Mouse (Mus musculus) limb, embryonic 10.5 days (tissue): ENCODE measurements around the gene Unc80. TPM values are rescaled to one million over a fixed set of nuclear protein-coding genes. Genes with fewer than 3 reads are reported as not detected.
A peak's percentile ranks its signal among the peaks of the same experiment; 100 is the strongest.

Source experiments
- DNase-seq: peaks from one replicate; pipeline ENCODE4 v3.0.0-alpha.2; 2017; ENCODE audit warnings: low spot score
- H3K27ac ChIP-seq: fragments of 300-500 bp; sonication (generic); 2 replicates; pipeline ENCODE4 v1.5.1; 2016; ENCODE audit warnings: mild to moderate bottlenecking
- H3K27me3 ChIP-seq: fragments of 300-500 bp; sonication (generic); 2 replicates; pipeline ENCODE4 v1.6.1; 2016; ENCODE audit warnings: low read depth, mild to moderate bottlenecking; ENCODE audit not compliant: poor library complexity, severe bottlenecking
- H3K36me3 ChIP-seq: fragments of 300-500 bp; sonication (generic); 2 replicates; pipeline ENCODE4 v1.6.1; 2016; ENCODE audit warnings: mild to moderate bottlenecking, moderate library complexity
- H3K4me1 ChIP-seq: fragments of 300-500 bp; sonication (generic); 2 replicates; pipeline ENCODE4 v1.6.1; 2016
- H3K4me3 ChIP-seq: fragments of 300-500 bp; sonication (generic); 2 replicates; pipeline ENCODE4 v1.5.1; 2016; ENCODE audit warnings: mild to moderate bottlenecking, moderate library complexity
- H3K9me3 ChIP-seq: fragments of 300-500 bp; sonication (generic); replicated peaks from 2 replicates; pipeline ENCODE4 v1.6.1; 2016; ENCODE audit warnings: mild to moderate bottlenecking
- WGBS: fragments of 180-500 bp; shearing (Covaris S2); methylation state at CpG from one replicate; pipeline ENCODE4 v1.1.7; 2016; 5-methylcytosine and 5-hydroxymethylcytosine counted together
- polyA plus RNA-seq: library from polyadenylated mRNA; unstranded; fragments of >200 nt; fragmentation: Nextera tagmentation; extraction: Ambion mirVana; gene quantifications from 2 replicates; pipeline ENCODE4 v1.2.1, GENCODE M21; 2016

The Unc80 gene
- polyA plus RNA-seq: 0.01 TPM in 1 of 2 replicates, not detected in the other

DNA sequence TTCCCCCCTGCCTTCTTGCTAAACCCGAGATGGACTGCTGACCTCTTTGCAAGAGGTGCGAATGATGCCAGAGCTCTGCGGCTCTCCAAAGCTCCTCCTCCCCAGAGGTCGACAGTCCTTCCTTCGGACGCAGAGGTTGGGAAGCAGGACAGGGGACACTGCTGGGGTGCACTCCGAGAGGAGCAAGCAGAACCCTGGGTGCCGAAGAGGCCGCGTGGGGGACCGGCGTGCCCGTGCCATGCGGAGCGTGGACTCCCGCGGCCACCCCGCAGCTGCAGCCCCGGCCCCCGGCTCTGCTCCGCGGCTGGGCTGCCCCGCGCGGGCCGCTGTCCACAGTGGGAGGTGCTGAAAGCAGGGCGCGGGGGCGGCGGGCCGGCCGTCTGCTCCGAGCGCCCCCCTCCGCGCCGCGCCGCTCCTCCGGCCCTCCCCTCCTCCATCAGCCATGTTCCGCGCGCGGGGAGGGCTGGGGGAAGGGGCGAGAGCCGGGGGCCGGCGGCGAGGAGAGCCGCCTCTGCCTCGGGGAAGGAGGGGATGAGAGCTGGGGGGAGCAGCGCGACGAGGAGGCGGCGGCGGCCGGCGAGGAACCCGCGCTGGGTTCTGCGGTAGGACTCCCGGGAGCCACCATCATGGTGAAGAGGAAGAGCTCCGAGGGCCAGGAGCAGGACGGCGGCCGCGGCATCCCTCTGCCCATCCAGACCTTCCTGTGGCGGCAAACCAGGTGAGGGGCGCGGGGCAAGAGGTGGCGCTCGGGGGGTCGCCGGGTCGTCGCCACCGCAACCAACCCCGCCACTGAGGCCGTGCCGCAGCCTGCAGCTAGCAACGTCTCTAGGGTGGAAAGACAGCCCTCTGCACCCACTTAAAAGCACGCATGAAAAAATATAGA, at the start of gene Unc80:
Gene Unc80, plus strand, starts transcription at position 547 of the 883 bp plus-strand sequence.
- 2% methylated on average over 80 of the region's 83 CpGs for WGBS
- H3K36me3 ChIP-seq: no peaks in the 10 kb centered on the region
- no peak within 1 kb of the TSS for H3K27ac ChIP-seq

DNA sequence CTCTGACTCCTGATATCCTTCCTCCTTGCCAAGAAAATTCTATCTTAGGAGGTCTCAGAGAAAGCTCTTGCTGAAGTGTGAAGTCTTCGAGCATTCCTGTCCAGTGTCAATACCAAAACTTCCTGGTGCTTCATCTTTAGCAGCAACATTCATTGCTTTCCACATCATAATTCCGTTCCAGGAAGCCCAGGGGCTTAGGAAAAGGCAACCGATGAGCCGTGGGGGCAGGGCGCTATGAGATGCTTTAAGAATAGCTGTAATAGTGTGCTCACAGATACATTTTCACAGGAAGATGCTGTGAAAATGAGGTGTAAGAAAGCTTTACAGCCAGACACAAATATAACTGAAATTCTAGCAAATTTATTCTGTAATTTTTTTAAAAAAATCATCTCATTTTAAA, 42.1 kb upstream of the Unc80 start:
- Histone ChIP-seq H3K27me3 (no peaks in the 10 kb centered on the region), H3K9me3 (no peaks in the 10 kb centered on the region), H3K4me3 (no peak overlapping the region), H3K36me3 (no peaks in the 10 kb centered on the region), H3K27ac (no peak overlapping the region), H3K4me1 (no peaks in the 10 kb centered on the region)
- no peak for DNase-seq
- WGBS: 92% methylated on average over 5 of the region's 5 CpGs

More for the DNA sequence above, at the start of gene Unc80:
- peaks cover 12% of the 10 kb centered on the region for H3K4me1 ChIP-seq
- H3K27me3 ChIP-seq: peaks cover 25% of the 10 kb centered on the region
- peak within 1 kb of the TSS; percentile 65 for H3K4me3 ChIP-seq
- H3K9me3 ChIP-seq: no peaks in the 10 kb centered on the region
- peak; percentile 83 for DNase-seq

DNA sequence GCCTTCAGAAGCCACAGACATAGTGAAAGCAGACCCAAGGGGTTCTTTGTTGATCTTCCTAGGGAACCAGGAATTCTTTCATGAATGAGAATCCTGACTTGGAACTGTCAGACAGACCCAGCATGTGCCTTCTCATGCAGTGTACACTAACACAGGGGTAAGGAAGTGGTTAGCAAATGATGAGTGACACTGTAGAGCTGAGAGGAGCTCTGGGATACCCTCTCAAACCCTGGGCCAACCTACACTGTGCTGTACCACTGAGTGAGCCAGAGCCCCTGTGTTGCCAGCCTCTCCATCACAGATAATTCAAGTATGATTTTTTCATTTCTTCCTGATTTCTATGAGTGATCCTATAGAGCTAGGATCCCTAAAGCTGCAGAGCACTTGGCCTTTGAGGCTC, 37.2 kb upstream of the Unc80 start:
- Histone ChIP-seq H3K27ac (no peak overlapping the region), H3K4me3 (no peak overlapping the region), H3K9me3 (no peaks in the 10 kb centered on the region), H3K27me3 (no peaks in the 10 kb centered on the region), H3K36me3 (no peaks in the 10 kb centered on the region), H3K4me1 (no peaks in the 10 kb centered on the region)
- no peak for DNase-seq

DNA sequence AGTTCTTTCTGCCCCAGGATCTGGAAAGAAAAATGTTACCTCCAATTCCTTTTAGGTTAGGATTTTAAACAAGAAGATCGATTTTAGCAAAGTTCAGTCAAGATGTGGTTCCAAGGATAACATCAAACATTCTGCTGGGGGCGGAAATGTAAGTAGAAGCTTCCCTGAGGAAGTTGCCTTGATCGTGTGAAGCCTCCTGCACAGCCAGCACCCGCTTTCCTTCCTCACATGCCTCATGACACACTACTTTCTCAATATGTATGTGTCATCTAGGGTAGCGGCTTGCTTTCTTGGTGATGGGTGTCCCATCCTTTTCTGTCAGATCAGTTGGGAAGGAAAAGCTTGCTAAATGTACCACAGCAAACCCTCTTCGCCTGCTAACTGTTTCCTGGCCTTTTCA, 36.7 kb upstream of the Unc80 start:
- Histone ChIP-seq H3K4me3 (no peak overlapping the region), H3K36me3 (no peaks in the 10 kb centered on the region), H3K27me3 (no peaks in the 10 kb centered on the region), H3K4me1 (no peaks in the 10 kb centered on the region), H3K9me3 (no peaks in the 10 kb centered on the region), H3K27ac (no peak overlapping the region)
- no peak for DNase-seq
- WGBS: 88% methylated on average over 6 of the region's 6 CpGs

DNA sequence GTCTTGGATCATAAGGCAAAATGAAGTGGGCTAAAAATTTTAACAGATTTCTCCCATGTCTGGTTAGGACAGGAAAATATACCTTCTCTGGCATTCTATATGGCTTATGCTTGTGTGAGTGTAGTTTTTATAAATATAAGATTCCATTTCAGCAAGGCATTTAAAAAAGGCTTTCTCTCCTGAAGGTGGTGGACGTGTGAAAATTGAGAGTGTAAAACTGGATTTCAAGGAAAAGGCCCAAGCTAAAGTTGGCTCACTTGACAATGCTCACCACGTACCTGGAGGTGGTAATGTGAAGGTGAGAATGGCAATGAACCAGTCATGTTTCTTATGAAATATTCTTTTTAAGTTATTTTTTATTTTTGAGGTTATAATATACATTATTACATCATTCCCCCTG, 30.1 kb upstream of the Unc80 start:
- H3K36me3 ChIP-seq: no peaks in the 10 kb centered on the region
- H3K9me3 ChIP-seq: no peaks in the 10 kb centered on the region
- no peak overlapping the region for H3K27ac ChIP-seq
- no peak for DNase-seq
- no peak overlapping the region for H3K4me3 ChIP-seq
- no peaks in the 10 kb centered on the region for H3K27me3 ChIP-seq
- H3K4me1 ChIP-seq: no peaks in the 10 kb centered on the region
- 91% methylated on average over 2 of the region's 2 CpGs for WGBS

DNA sequence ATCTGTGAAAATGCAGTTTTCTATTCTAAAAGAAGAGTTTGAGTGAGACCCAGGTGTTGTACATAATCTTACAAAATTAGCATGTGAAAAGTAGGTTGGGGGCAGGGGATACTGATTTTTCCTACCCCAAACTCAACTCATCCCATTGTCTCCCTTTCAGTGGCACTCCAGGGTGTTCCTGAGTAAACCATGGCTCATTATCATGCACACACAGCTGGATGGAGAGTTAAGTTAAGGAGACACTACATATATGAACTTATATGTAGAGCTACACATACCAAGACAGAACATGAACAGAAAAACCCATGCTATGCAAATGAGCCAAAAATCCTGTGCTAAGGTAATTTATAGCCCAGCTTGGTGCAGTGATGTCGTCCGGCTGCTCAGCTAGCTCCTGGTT, 25.2 kb upstream of the Unc80 start:
- WGBS: 89% methylated on average over 2 of the region's 2 CpGs
- H3K9me3 ChIP-seq: no peaks in the 10 kb centered on the region
- no peak for DNase-seq
- H3K27me3 ChIP-seq: no peaks in the 10 kb centered on the region
- H3K4me3 ChIP-seq: no peak overlapping the region
- no peak overlapping the region for H3K27ac ChIP-seq
- no peaks in the 10 kb centered on the region for H3K4me1 ChIP-seq
- no peaks in the 10 kb centered on the region for H3K36me3 ChIP-seq

DNA sequence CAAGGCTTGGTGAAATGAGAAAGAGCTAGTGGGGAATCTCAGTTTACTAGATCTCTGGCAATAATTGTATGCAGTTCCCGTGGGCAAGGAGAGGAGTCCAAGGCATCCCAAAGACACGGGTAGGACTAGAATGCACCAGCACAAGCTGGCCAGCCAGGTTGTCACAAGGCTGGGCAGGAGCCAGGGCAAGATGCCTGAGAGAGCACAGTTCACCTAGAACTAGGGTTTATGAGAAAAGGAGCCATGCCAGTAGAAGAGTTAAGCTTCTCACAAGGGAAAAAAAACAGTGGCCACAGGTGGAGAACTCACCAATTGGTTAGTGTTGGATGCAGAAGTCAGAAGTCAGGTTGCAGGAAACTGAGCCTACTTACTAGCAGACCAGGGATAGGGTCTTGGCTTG, 18.7 kb upstream of the Unc80 start:
- H3K9me3 ChIP-seq: no peaks in the 10 kb centered on the region
- no peak for DNase-seq
- H3K4me3 ChIP-seq: no peak overlapping the region
- H3K4me1 ChIP-seq: no peaks in the 10 kb centered on the region
- WGBS: 80% methylated on average over 2 of the region's 2 CpGs
- H3K27ac ChIP-seq: no peak overlapping the region
- H3K36me3 ChIP-seq: no peaks in the 10 kb centered on the region
- no peaks in the 10 kb centered on the region for H3K27me3 ChIP-seq

DNA sequence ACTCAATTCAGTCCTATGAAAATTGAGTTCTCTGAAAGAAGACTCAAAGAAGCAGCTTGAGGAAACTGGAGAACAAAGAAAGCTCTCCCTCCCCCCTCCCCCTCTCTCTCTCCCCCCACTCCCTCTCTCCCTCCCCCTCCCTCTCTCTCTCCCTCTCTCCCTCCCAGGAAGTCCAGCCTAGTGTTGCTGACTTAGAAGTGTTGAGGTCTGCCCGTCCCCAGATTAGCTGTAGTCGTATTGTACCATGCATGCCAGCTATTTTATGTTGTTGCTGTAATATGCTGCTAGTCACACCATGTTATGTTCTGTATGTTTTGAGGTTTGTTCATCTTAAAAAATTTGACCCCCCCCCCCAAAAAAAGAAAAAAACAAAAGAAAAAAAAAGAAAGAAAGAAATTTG, 11.6 kb upstream of the Unc80 start:
- no peaks in the 10 kb centered on the region for H3K9me3 ChIP-seq
- H3K27ac ChIP-seq: no peak overlapping the region
- H3K4me1 ChIP-seq: no peaks in the 10 kb centered on the region
- no peaks in the 10 kb centered on the region for H3K36me3 ChIP-seq
- WGBS: 26% methylated on average over 2 of the region's 2 CpGs
- no peak overlapping the region for H3K4me3 ChIP-seq
- no peaks in the 10 kb centered on the region for H3K27me3 ChIP-seq
- no peak for DNase-seq

DNA sequence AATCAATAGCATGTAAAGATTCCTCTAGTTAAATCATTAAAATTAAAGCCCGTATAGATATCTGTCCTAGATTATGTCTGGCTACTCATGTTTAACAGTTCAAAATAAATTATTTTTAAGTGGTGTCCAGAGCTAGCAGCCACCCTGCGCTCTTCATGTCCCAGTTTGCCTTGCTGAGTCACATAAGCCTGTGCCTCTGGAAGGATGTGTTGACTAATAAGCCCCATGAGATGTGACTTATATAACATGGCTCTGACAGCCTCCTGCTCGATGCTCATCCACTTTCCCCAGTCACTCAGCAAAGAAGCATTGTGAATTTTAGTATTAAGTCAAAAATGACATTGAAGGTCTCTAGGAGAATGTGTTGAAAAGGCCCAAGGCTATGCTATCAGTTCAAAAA, 10.4 kb upstream of the Unc80 start:
- H3K36me3 ChIP-seq: no peaks in the 10 kb centered on the region
- no peak for DNase-seq
- no peaks in the 10 kb centered on the region for H3K4me1 ChIP-seq
- no peak overlapping the region for H3K4me3 ChIP-seq
- no peaks in the 10 kb centered on the region for H3K27me3 ChIP-seq
- 84% methylated on average over 3 of the region's 3 CpGs for WGBS
- H3K9me3 ChIP-seq: no peaks in the 10 kb centered on the region
- no peak overlapping the region for H3K27ac ChIP-seq

DNA sequence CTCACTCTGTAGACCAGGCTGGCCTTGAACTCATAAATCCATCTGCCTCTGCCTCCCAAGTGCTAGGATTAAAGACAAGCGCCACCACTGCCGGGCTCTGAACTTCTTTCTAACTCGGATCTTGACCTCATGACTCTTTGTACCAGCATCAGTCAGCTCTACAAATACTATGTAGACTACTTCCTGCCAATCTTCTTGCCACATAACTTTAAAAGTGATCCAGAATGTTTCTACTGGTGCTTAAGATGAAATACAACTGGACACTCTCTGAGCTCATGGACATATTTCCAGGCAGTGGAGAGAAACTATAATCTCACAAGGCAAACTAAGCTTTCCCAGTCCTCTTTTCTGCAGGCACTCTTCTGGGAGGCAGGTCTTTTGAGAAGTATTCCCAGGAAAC, 8.8 kb upstream of the Unc80 start:
- no peaks in the 10 kb centered on the region for H3K4me1 ChIP-seq
- no peak overlapping the region for H3K4me3 ChIP-seq
- no peak for DNase-seq
- WGBS: 74% methylated on average over 3 of the region's 3 CpGs
- H3K27me3 ChIP-seq: no peaks in the 10 kb centered on the region
- no peak overlapping the region for H3K27ac ChIP-seq
- no peaks in the 10 kb centered on the region for H3K36me3 ChIP-seq
- no peaks in the 10 kb centered on the region for H3K9me3 ChIP-seq

DNA sequence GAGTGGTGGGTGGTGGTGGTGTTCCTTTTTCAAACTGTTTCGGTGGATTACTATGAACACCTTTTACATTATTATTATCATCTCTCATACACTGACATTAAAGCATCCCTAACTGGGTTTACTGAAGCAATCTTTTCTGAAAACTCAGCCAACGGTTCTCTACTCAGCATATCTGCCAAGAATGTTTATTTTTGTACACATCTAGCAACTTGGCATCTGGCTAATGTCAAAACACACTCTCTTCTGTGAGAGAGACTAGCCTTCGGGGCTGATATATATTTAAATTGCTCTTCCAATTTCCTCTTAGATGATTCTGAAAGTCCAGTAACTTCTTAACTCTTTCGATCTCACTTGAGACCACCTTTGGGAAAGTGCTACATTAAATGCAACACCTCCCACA, 7.3 kb upstream of the Unc80 start:
- Histone ChIP-seq H3K27ac (no peak overlapping the region), H3K4me3 (no peak overlapping the region), H3K36me3 (no peaks in the 10 kb centered on the region), H3K4me1 (no peaks in the 10 kb centered on the region), H3K27me3 (no peaks in the 10 kb centered on the region), H3K9me3 (no peaks in the 10 kb centered on the region)
- 83% methylated on average over 4 of the region's 4 CpGs for WGBS
- DNase-seq: no peak

DNA sequence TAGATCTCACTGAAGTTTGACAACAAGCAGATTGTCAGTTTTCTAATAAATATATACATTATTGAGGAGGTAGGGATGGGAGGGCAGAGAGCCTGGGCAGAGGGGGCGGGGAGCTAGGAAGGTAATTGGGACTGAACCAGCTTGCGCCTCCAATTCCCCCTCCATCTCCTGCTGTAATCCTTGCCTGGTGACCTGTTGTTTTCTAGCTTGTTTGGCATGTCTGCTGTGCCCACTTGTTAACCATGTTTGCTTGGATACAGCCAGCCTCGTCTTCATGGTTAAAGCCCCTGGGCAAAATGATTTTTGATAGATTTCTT, 495 bp downstream of the Unc80 start:
- peak overlapping the region; percentile 65 for H3K4me3 ChIP-seq
- no peak for DNase-seq
- H3K27me3 ChIP-seq: peaks cover 25% of the 10 kb centered on the region
- H3K36me3 ChIP-seq: no peaks in the 10 kb centered on the region
- no peak overlapping the region for H3K27ac ChIP-seq
- peaks cover 12% of the 10 kb centered on the region for H3K4me1 ChIP-seq
- H3K9me3 ChIP-seq: no peaks in the 10 kb centered on the region
- 16% methylated on average over 3 of the region's 3 CpGs for whole genome bisulfite sequencing

DNA sequence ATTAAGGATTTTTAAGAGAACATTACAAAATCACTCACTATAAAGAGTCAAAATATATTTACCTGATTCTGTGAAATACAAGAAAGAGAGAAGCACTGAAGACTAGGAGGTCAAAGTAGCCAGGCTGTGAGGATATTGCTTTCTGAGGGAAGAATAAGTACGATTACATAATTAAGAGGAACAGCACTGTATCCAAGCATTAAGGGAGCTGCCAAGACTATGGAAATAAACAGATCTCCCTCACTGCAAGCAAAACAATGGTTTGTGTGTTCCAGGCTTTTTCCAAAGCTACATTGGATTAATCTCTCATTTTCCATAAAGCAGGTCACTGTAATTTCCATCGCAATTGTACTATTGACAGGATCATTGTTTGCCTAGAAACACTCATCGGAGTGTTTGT, 14.6 kb downstream of the Unc80 start:
- DNase-seq: no peak
- 93% methylated on average over 3 of the region's 3 CpGs for WGBS
- Histone ChIP-seq H3K27me3 (no peaks in the 10 kb centered on the region), H3K36me3 (no peaks in the 10 kb centered on the region), H3K27ac (no peak overlapping the region), H3K9me3 (no peaks in the 10 kb centered on the region), H3K4me3 (no peak overlapping the region), H3K4me1 (no peaks in the 10 kb centered on the region)

DNA sequence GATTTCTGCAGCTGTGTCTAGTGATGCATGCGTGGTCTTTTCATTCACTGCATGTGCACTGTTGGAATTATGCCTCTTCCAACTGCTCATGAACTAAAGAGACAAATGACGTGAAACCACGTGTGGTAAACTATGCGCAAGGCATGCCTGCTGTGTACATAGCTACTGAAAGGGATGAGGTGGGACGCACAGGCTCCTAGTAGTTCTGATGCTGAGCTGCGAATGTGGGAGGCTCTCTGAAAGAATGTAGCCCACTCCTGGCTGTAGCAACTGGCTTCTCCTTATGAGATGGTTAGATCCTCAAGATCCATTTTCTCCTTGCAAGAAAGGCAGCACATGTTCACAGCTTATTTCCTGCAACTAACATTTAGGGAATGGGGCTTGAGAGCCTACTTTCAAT, 24.9 kb downstream of the Unc80 start:
- Histone ChIP-seq H3K27ac (no peak overlapping the region), H3K27me3 (no peaks in the 10 kb centered on the region), H3K4me3 (no peak overlapping the region), H3K36me3 (no peaks in the 10 kb centered on the region), H3K4me1 (no peaks in the 10 kb centered on the region), H3K9me3 (no peaks in the 10 kb centered on the region)
- 85% methylated on average over 6 of the region's 6 CpGs for WGBS
- no peak for DNase-seq
